Mouse (Mus musculus): ENCODE measurements around the gene Tyw1. TPM values are rescaled to one million over a fixed set of nuclear protein-coding genes. Genes with fewer than 3 reads are reported as not detected.

Tyw1 gene
- polyA plus RNA-seq, 1 experiment from 2014 or later: 26.4 TPM

Other genes with a start within 250 kb of the Tyw1 start
- gene Asl, start 226.4 kb upstream of the Tyw1 start, polyA plus RNA-seq (2014; fragmentation: Nextera tagmentation; extraction: Ambion mirVana): 32.6 and 50.3 TPM in 2 replicates
- gene Crcp, start 226.3 kb upstream of the Tyw1 start, polyA plus RNA-seq (2014; fragmentation: Nextera tagmentation; extraction: Ambion mirVana): 54.8 and 72.9 TPM in 2 replicates
- gene Tpst1, start 182.3 kb upstream of the Tyw1 start, polyA plus RNA-seq (2014; fragmentation: Nextera tagmentation; extraction: Ambion mirVana): 41.5 and 55.8 TPM in 2 replicates
- 14.8 and 15.5 TPM in 2 replicates for gene Kctd7, start 110.8 kb upstream of the Tyw1 start, polyA plus RNA-seq (2014; fragmentation: Nextera tagmentation; extraction: Ambion mirVana)
- gene Rabgef1, start 83.8 kb upstream of the Tyw1 start, polyA plus RNA-seq (2014; fragmentation: Nextera tagmentation; extraction: Ambion mirVana): 38.9 and 40.3 TPM in 2 replicates
- gene Tmem248, start 38.5 kb upstream of the Tyw1 start, polyA plus RNA-seq (2014; fragmentation: Nextera tagmentation; extraction: Ambion mirVana): 29.5 and 33.2 TPM in 2 replicates
- 44.1 and 56.8 TPM in 2 replicates for gene Sbds, start 89 bp upstream of the Tyw1 start, polyA plus RNA-seq (2014; fragmentation: Nextera tagmentation; extraction: Ambion mirVana)
- gene Caln1, start 113.8 kb downstream of the Tyw1 start, polyA plus RNA-seq (2014; fragmentation: Nextera tagmentation; extraction: Ambion mirVana): 8.4 and 15.6 TPM in 2 replicates
- not detected in 2 replicates for gene A330070K13Rik, start 129.0 kb downstream of the Tyw1 start, polyA plus RNA-seq (2014; fragmentation: Nextera tagmentation; extraction: Ambion mirVana)

Data from midbrain, embryonic 14.5 days (tissue).